ENCODE assay signal across 9 mouse cellular contexts in genomic region chr11:87770989-87771388, GRCm38 (mm10). TPM values are rescaled to one million over a fixed set of nuclear protein-coding genes. Genes with fewer than 3 reads are reported as not detected.
DNase-seq lines count a peak whose midpoint lies in the region; ATAC-seq and TF ChIP-seq lines count a peak whose summit lies in the region.
"Had no signal": no experiment of that assay in that cellular context is flagged by ENCODE, and none has a peak within 500 bp of the region (broad histone marks: within the 10 kb centered on the region; RNA-seq: fewer than 3 reads in every experiment).

No protein-coding gene starts in this region.

- peak; percentile 80 for DNase-seq in forebrain, embryonic 11.5 days (ENCODE audit: low spot score)
- DNase-seq in 416B (ENCODE audit: low read depth), result peak; percentile 70
- peak; percentile 80 for DNase-seq in adrenal gland, postnatal 25 days
- peak; percentile 70 for DNase-seq in embryonic facial prominence, embryonic 11.5 days (ENCODE audit: low spot score)
- DNase-seq in kidney, postnatal 14 days, result peak; percentile 70
- DNase-seq in lung, embryonic 14.5 days, result peak; percentile 78
- peak; percentile 78 for DNase-seq in spleen, adult 12 weeks (ENCODE audit: low spot score)

- no peak overlapping the region for H3K27ac ChIP-seq in forebrain, embryonic 11.5 days (ENCODE audit: low read depth, low read length)
- no peak overlapping the region for H3K27ac ChIP-seq in forebrain, embryonic 16.5 days (ENCODE audit: low read length)
- H3K27ac ChIP-seq in embryonic facial prominence, embryonic 11.5 days (replicated peaks; ENCODE audit: low read depth, low read length), result no peak overlapping the region
- H3K27ac ChIP-seq in lung, embryonic 14.5 days (ENCODE audit: low read depth), result no peak overlapping the region
- H3K27ac ChIP-seq: hindbrain, embryonic 15.5 days had no signal

- H3K9ac ChIP-seq in forebrain, embryonic 11.5 days (ENCODE audit: low read length), result no peak overlapping the region
- H3K9ac ChIP-seq in forebrain, embryonic 16.5 days (replicated peaks; ENCODE audit: low read depth, low read length), result no peak overlapping the region
- no peak overlapping the region for H3K9ac ChIP-seq in embryonic facial prominence, embryonic 11.5 days (replicated peaks; ENCODE audit: low read length)
- no peak overlapping the region for H3K9ac ChIP-seq in lung, embryonic 14.5 days
- H3K9ac ChIP-seq: hindbrain, embryonic 15.5 days had no signal

- no peaks in the 10 kb centered on the region for H3K9me3 ChIP-seq in forebrain, embryonic 11.5 days (ENCODE audit: control insufficient read depth, low read length)
- no peaks in the 10 kb centered on the region for H3K9me3 ChIP-seq in forebrain, embryonic 16.5 days (ENCODE audit: control insufficient read depth, low read length)
- no peaks in the 10 kb centered on the region for H3K9me3 ChIP-seq in embryonic facial prominence, embryonic 11.5 days (replicated peaks; ENCODE audit: control insufficient read depth, low read length)
- H3K9me3 ChIP-seq in lung, embryonic 14.5 days (ENCODE audit: low read depth, low read length), result no peaks in the 10 kb centered on the region
- H3K9me3 ChIP-seq: hindbrain, embryonic 15.5 days had no signal

- H3K27me3 ChIP-seq in forebrain, embryonic 11.5 days (ENCODE audit: control insufficient read depth, insufficient read depth, low read length), result peaks cover 1% of the 10 kb centered on the region; the same call in 1 of the 2 replicates
- no peaks in the 10 kb centered on the region for H3K27me3 ChIP-seq in forebrain, embryonic 16.5 days (replicated peaks; ENCODE audit: control insufficient read depth, insufficient read depth, low read length)
- H3K27me3 ChIP-seq in embryonic facial prominence, embryonic 11.5 days (ENCODE audit: control insufficient read depth, insufficient read depth, low read length), result peaks cover 9% of the 10 kb centered on the region; the same call in 1 of the 2 replicates
- H3K27me3 ChIP-seq in lung, embryonic 14.5 days (ENCODE audit: insufficient read depth, low read length), result peaks cover 10% of the 10 kb centered on the region
- H3K27me3 ChIP-seq: hindbrain, embryonic 15.5 days had no signal

- WGBS in forebrain, embryonic 11.5 days, result 66% methylated on average over 3 of the region's 3 CpGs
- 62% methylated on average over 3 of the region's 3 CpGs for WGBS in forebrain, embryonic 16.5 days
- WGBS in embryonic facial prominence, embryonic 11.5 days, result 55% methylated on average over 3 of the region's 3 CpGs
- WGBS in lung, embryonic 14.5 days, result 52% methylated on average over 3 of the region's 3 CpGs

- no peaks in the 10 kb centered on the region for H3K4me1 ChIP-seq in forebrain, embryonic 11.5 days (replicated peaks; ENCODE audit: control insufficient read depth, insufficient read depth, low read length)
- no peaks in the 10 kb centered on the region for H3K4me1 ChIP-seq in forebrain, embryonic 16.5 days (replicated peaks; ENCODE audit: control insufficient read depth, insufficient read depth, low read length)
- H3K4me1 ChIP-seq in embryonic facial prominence, embryonic 11.5 days (ENCODE audit: control insufficient read depth, insufficient read depth, low read length), result no peaks in the 10 kb centered on the region
- H3K4me1 ChIP-seq in lung, embryonic 14.5 days (ENCODE audit: insufficient read depth), result no peaks in the 10 kb centered on the region
- H3K4me1 ChIP-seq: hindbrain, embryonic 15.5 days had no signal

- H3K4me2 ChIP-seq in forebrain, embryonic 11.5 days (ENCODE audit: low read depth, low read length, severe bottlenecking), result no peak overlapping the region
- H3K4me2 ChIP-seq in forebrain, embryonic 16.5 days (ENCODE audit: low read length), result no peak overlapping the region
- no peak overlapping the region for H3K4me2 ChIP-seq in embryonic facial prominence, embryonic 11.5 days (ENCODE audit: low read depth, low read length)
- no peak overlapping the region for H3K4me2 ChIP-seq in lung, embryonic 14.5 days
- H3K4me2 ChIP-seq: hindbrain, embryonic 15.5 days had no signal

- no peak overlapping the region for H3K4me3 ChIP-seq in forebrain, embryonic 11.5 days (ENCODE audit: low read depth, low read length)
- H3K4me3 ChIP-seq in forebrain, embryonic 16.5 days (replicated peaks; ENCODE audit: low read length), result no peak overlapping the region
- no peak overlapping the region for H3K4me3 ChIP-seq in embryonic facial prominence, embryonic 11.5 days (ENCODE audit: low read depth, low read length)
- H3K4me3 ChIP-seq in lung, embryonic 14.5 days (ENCODE audit: low read depth, low read length), result no peak overlapping the region
- H3K4me3 ChIP-seq: hindbrain, embryonic 15.5 days had no signal

- no peaks in the 10 kb centered on the region for H3K36me3 ChIP-seq in forebrain, embryonic 11.5 days (ENCODE audit: control insufficient read depth, insufficient read depth, low read length)
- 0 out of 2 replicates have a peak, but pooled peaks cover 6% of the 10 kb centered on the region for H3K36me3 ChIP-seq in forebrain, embryonic 16.5 days (ENCODE audit: control insufficient read depth, insufficient read depth)
- H3K36me3 ChIP-seq in embryonic facial prominence, embryonic 11.5 days (replicated peaks; ENCODE audit: control insufficient read depth, insufficient read depth, low read depth, low read length), result no peaks in the 10 kb centered on the region
- no peaks in the 10 kb centered on the region for H3K36me3 ChIP-seq in lung, embryonic 14.5 days (ENCODE audit: insufficient read depth)

- no peak for ATAC-seq in forebrain, embryonic 11.5 days (replicated peaks; ENCODE audit: low FRiP score)
- ATAC-seq in forebrain, embryonic 16.5 days, result no peak
- no peak for ATAC-seq in embryonic facial prominence, embryonic 11.5 days (replicated peaks; ENCODE audit: insufficient number of reproducible peaks, low FRiP score, low TSS enrichment, low read depth)
- no peak for ATAC-seq in lung, embryonic 14.5 days (ENCODE audit: insufficient read depth)

- peak; percentile 90 for TF ChIP-seq CTCF in lung, embryonic 14.5 days (IDR thresholded peaks at IDR 0.05; ENCODE audit: low read depth)

RNA-seq across cellular contexts. Expression of gene Tspoap1, which starts 10.6 kb away (rescaled TPM):
- polyA plus RNA-seq in forebrain, embryonic 11.5 days (2014; fragmentation: Nextera tagmentation; extraction: Ambion mirVana), result 18.8 and 19.9 TPM in 2 replicates
- polyA plus RNA-seq in forebrain, embryonic 16.5 days (2015; fragmentation: Nextera tagmentation; extraction: Ambion mirVana), result 26.4 and 47.4 TPM in 2 replicates
- 7.4 and 9.4 TPM in 2 replicates for total RNA-seq in adrenal gland, postnatal 25 days (2021)
- 1.5 and 3.5 TPM in 2 replicates for polyA plus RNA-seq in embryonic facial prominence, embryonic 11.5 days (2014; fragmentation: Nextera tagmentation; extraction: Ambion mirVana)
- polyA plus RNA-seq in lung, embryonic 14.5 days (2014; fragmentation: Nextera tagmentation; extraction: Ambion mirVana), result 1.5 and 2.5 TPM in 2 replicates

RNA-seq across cellular contexts. Expression of gene Mpo, which starts 22.4 kb away (rescaled TPM):
- 3.6 and 3.9 TPM in 2 replicates for polyA plus RNA-seq in forebrain, embryonic 11.5 days (2014; fragmentation: Nextera tagmentation; extraction: Ambion mirVana)
- 0.29 and 0.80 TPM in 2 replicates for polyA plus RNA-seq in forebrain, embryonic 16.5 days (2015; fragmentation: Nextera tagmentation; extraction: Ambion mirVana)
- not detected in 2 replicates for total RNA-seq in adrenal gland, postnatal 25 days (2021)
- polyA plus RNA-seq in embryonic facial prominence, embryonic 11.5 days (2014; fragmentation: Nextera tagmentation; extraction: Ambion mirVana), result 6.1 and 7.2 TPM in 2 replicates
- polyA plus RNA-seq in lung, embryonic 14.5 days (2014; fragmentation: Nextera tagmentation; extraction: Ambion mirVana), result 0.37 and 0.89 TPM in 2 replicates

RNA-seq across cellular contexts. Expression of gene Supt4a, which starts 33.6 kb away (rescaled TPM):
- polyA plus RNA-seq in forebrain, embryonic 11.5 days (2014; fragmentation: Nextera tagmentation; extraction: Ambion mirVana), result 132 and 133 TPM in 2 replicates
- polyA plus RNA-seq in forebrain, embryonic 16.5 days (2015; fragmentation: Nextera tagmentation; extraction: Ambion mirVana), result 133 and 147 TPM in 2 replicates
- total RNA-seq in adrenal gland, postnatal 25 days (2021), result 59.0 and 84.6 TPM in 2 replicates
- polyA plus RNA-seq in embryonic facial prominence, embryonic 11.5 days (2014; fragmentation: Nextera tagmentation; extraction: Ambion mirVana), result 174 and 180 TPM in 2 replicates
- polyA plus RNA-seq in lung, embryonic 14.5 days (2014; fragmentation: Nextera tagmentation; extraction: Ambion mirVana), result 145 and 146 TPM in 2 replicates

RNA-seq across cellular contexts. Expression of gene Lpo, which starts 57.1 kb away (rescaled TPM):
- polyA plus RNA-seq in forebrain, embryonic 11.5 days (2014; fragmentation: Nextera tagmentation; extraction: Ambion mirVana), result 0.28 and 1.0 TPM in 2 replicates
- 0.42 and 0.48 TPM in 2 replicates for polyA plus RNA-seq in forebrain, embryonic 16.5 days (2015; fragmentation: Nextera tagmentation; extraction: Ambion mirVana)
- total RNA-seq in adrenal gland, postnatal 25 days (2021), result not detected in 2 replicates
- 0.25 and 0.36 TPM in 2 replicates for polyA plus RNA-seq in embryonic facial prominence, embryonic 11.5 days (2014; fragmentation: Nextera tagmentation; extraction: Ambion mirVana)
- polyA plus RNA-seq in lung, embryonic 14.5 days (2014; fragmentation: Nextera tagmentation; extraction: Ambion mirVana), result 0.05 TPM in 1 of 2 replicates, not detected in the other
